In the genomic region with DNA sequence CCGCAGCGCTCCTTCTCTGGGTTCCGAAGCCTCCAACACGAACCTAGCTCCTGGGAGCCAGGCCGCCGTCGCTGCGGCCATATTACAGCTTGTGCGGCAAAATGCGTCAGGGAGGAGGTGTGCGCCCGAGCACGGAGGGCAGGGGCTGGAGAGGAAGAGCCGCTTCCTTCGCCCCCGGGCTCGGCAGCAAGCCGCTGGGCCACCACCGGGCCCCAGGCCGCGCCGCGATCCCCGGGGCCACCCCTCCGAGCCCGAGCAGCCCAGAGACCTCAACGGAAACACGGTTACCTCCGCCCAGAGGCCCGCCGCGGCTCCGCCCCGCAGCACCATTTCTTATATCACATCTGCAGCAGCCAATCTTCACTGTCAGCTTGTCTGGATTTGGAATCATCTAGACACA, we compare ENCODE assay signal across 9 mouse cellular contexts. TPM values are rescaled to one million over a fixed set of nuclear protein-coding genes. Genes with fewer than 3 reads are reported as not detected.
DNase-seq lines count a peak whose midpoint lies in the region; ATAC-seq lines count a peak whose summit lies in the region.
"Had no signal": no experiment of that assay in that cellular context is flagged by ENCODE, and none has a peak within 500 bp of the region (broad histone marks: within the 10 kb centered on the region; RNA-seq: fewer than 3 reads in every experiment).

No protein-coding gene starts in this region.

- DNase-seq in cerebellum, postnatal 10 days = peak; percentile 26
- DNase-seq in cerebellum, adult 11 months = no peak
- DNase-seq in CD4-positive, CD25-positive, alpha-beta regulatory T cell, adult 2 months (ENCODE audit: low read depth, low spot score) = peak; percentile 75
- peak; percentile 37 for DNase-seq in hindbrain, embryonic 14.5 days (ENCODE audit: low spot score)
- DNase-seq in ovary, postnatal 10 days (ENCODE audit: low spot score) = no peak

- no peak overlapping the region for H3K27ac ChIP-seq in embryonic facial prominence, embryonic 12.5 days
- H3K27ac ChIP-seq in hindbrain, embryonic 14.5 days = no peak overlapping the region
- no peak overlapping the region for H3K27ac ChIP-seq in stomach, embryonic 14.5 days (ENCODE audit: low read length)

- WGBS in embryonic facial prominence, embryonic 12.5 days = 1% methylated on average over 34 of the region's 34 CpGs
- 4% methylated on average over 34 of the region's 34 CpGs for WGBS in hindbrain, embryonic 14.5 days
- 3% methylated on average over 34 of the region's 34 CpGs for WGBS in stomach, embryonic 14.5 days

- no peaks in the 10 kb centered on the region for H3K4me1 ChIP-seq in embryonic facial prominence, embryonic 12.5 days
- H3K4me1 ChIP-seq in hindbrain, embryonic 14.5 days (replicated peaks; ENCODE audit: control insufficient read depth, insufficient read depth, low read length) = no peaks in the 10 kb centered on the region
- no peaks in the 10 kb centered on the region for H3K4me1 ChIP-seq in stomach, embryonic 14.5 days (ENCODE audit: control insufficient read depth, insufficient read depth, low read length)

- ATAC-seq in embryonic facial prominence, embryonic 12.5 days (ENCODE audit: insufficient number of reproducible peaks, insufficient read depth, low FRiP score, low TSS enrichment) = no peak
- ATAC-seq in hindbrain, embryonic 14.5 days (ENCODE audit: low FRiP score) = no peak
- peak; percentile 82 for ATAC-seq in megakaryocyte-erythroid progenitor cell, adult 5-6 weeks (replicated peaks; ENCODE audit: low FRiP score, low TSS enrichment, poor library complexity, severe bottlenecking)
- no peak for ATAC-seq in stomach, embryonic 14.5 days (ENCODE audit: insufficient number of reproducible peaks, insufficient read depth, low FRiP score, low read depth)

- peak overlapping the region; percentile 70 for H3K4me2 ChIP-seq in embryonic facial prominence, embryonic 12.5 days (replicated peaks)
- peak overlapping the region; percentile 81 for H3K4me2 ChIP-seq in hindbrain, embryonic 14.5 days (replicated peaks)
- peak overlapping the region; percentile 54 for H3K4me2 ChIP-seq in stomach, embryonic 14.5 days (replicated peaks; ENCODE audit: low read depth, low read length)

- 0 out of 2 replicates have a peak, but pooled peaks cover 3% of the 10 kb centered on the region for H3K9me3 ChIP-seq in embryonic facial prominence, embryonic 12.5 days
- H3K9me3 ChIP-seq in hindbrain, embryonic 14.5 days (ENCODE audit: control insufficient read depth, low read length) = no peaks in the 10 kb centered on the region
- H3K9me3 ChIP-seq in stomach, embryonic 14.5 days (ENCODE audit: control insufficient read depth, low read depth, low read length) = no peaks in the 10 kb centered on the region

- H3K27me3 ChIP-seq in embryonic facial prominence, embryonic 12.5 days = peaks cover 10% of the 10 kb centered on the region; the same call in 1 of the 2 replicates
- H3K27me3 ChIP-seq in hindbrain, embryonic 14.5 days (ENCODE audit: control insufficient read depth, insufficient read depth, low read length) = no peaks in the 10 kb centered on the region
- H3K27me3 ChIP-seq in stomach, embryonic 14.5 days (ENCODE audit: control insufficient read depth, insufficient read depth, low read length) = no peaks in the 10 kb centered on the region

- peak overlapping the region; percentile 53 for H3K4me3 ChIP-seq in embryonic facial prominence, embryonic 12.5 days
- H3K4me3 ChIP-seq in hindbrain, embryonic 14.5 days (replicated peaks; ENCODE audit: low read length) = peak overlapping the region; percentile 49
- peak overlapping the region; percentile 51 for H3K4me3 ChIP-seq in stomach, embryonic 14.5 days (ENCODE audit: low read depth, low read length)

- peak overlapping the region; percentile 69 for H3K9ac ChIP-seq in embryonic facial prominence, embryonic 12.5 days
- H3K9ac ChIP-seq in hindbrain, embryonic 14.5 days = peak overlapping the region; percentile 79
- H3K9ac ChIP-seq in stomach, embryonic 14.5 days (replicated peaks; ENCODE audit: low read depth, low read length) = no peak overlapping the region; the same call in 1 of the 2 replicates

- H3K36me3 ChIP-seq in embryonic facial prominence, embryonic 12.5 days = no peaks in the 10 kb centered on the region
- H3K36me3 ChIP-seq in hindbrain, embryonic 14.5 days (replicated peaks; ENCODE audit: control insufficient read depth, insufficient read depth) = no peaks in the 10 kb centered on the region
- H3K36me3 ChIP-seq in stomach, embryonic 14.5 days (ENCODE audit: control insufficient read depth, insufficient read depth, low read length) = no peaks in the 10 kb centered on the region

RNA-seq across cellular contexts. Expression of gene Muc3a, which starts 22.9 kb away (rescaled TPM):
- 0.08 TPM in 1 of 2 replicates, not detected in the other for polyA plus RNA-seq in embryonic facial prominence, embryonic 12.5 days (2016; fragmentation: Nextera tagmentation; extraction: Ambion mirVana)
- polyA plus RNA-seq in hindbrain, embryonic 14.5 days (2014; fragmentation: Nextera tagmentation; extraction: Ambion mirVana) = 0.09 and 0.43 TPM in 2 replicates
- total RNA-seq in megakaryocyte-erythroid progenitor cell, adult 5-6 weeks (2014; fragmentation: Nextera tagmentation) = 0.25 and 0.61 TPM in 2 replicates
- not detected in 2 replicates for total RNA-seq in megakaryocyte-erythroid progenitor cell, adult 5-6 weeks (2017)
- 0.26 and 0.27 TPM in 2 replicates for polyA plus RNA-seq in stomach, embryonic 14.5 days (2014; fragmentation: Nextera tagmentation; extraction: Ambion mirVana)
- polyA plus RNA-seq: C2C12 had no signal

RNA-seq across cellular contexts. Expression of gene Muc3, which starts 40.2 kb away (rescaled TPM):
- polyA plus RNA-seq in embryonic facial prominence, embryonic 12.5 days (2016; fragmentation: Nextera tagmentation; extraction: Ambion mirVana) = not detected in 2 replicates
- not detected in 2 replicates for polyA plus RNA-seq in hindbrain, embryonic 14.5 days (2014; fragmentation: Nextera tagmentation; extraction: Ambion mirVana)
- total RNA-seq in megakaryocyte-erythroid progenitor cell, adult 5-6 weeks (2014; fragmentation: Nextera tagmentation) = not detected in 2 replicates
- not detected in 2 replicates for total RNA-seq in megakaryocyte-erythroid progenitor cell, adult 5-6 weeks (2017)
- polyA plus RNA-seq in stomach, embryonic 14.5 days (2014; fragmentation: Nextera tagmentation; extraction: Ambion mirVana) = not detected in 2 replicates
- polyA plus RNA-seq: C2C12 had no signal

Comparison
In these comparisons a context has a peak if more than half of its experiments do, and no peak if none do; other contexts are left out.
1. DNase-seq: peak in cerebellum, postnatal 10 days (2 of 2), CD4-positive, CD25-positive, alpha-beta regulatory T cell, adult 2 months (single experiment) and hindbrain, embryonic 14.5 days (single experiment); none in cerebellum, adult 11 months (single experiment) and ovary, postnatal 10 days (single experiment).
2. Peak in every context shown above with its lines, with median percentiles within 50 percentile points of each other: H3K4me2 ChIP-seq and H3K4me3 ChIP-seq.